Mouse (Mus musculus) neural tube, embryonic 12.5 days (tissue): Measurements from ENCODE around the gene Krtap4-8. TPM values are rescaled to one million over a fixed set of nuclear protein-coding genes. Genes with fewer than 3 reads are reported as not detected.
"Not testable (repeated sequence)": the region's sequence is repeated elsewhere in the genome, so short reads cannot be mapped to it uniquely, and the experiment has no call there.

Source experiments
- ATAC-seq: fragments of 200-750 bp; cut with Nextera tagmentation; 2 replicates; pipeline ENCODE4 v1.8.0; 2017; ENCODE audit warnings: low read depth, mild to moderate bottlenecking, moderate TSS enrichment, moderate library complexity; ENCODE audit not compliant: low FRiP score
- H3K27ac ChIP-seq: fragments of 300-500 bp; sonication (generic); 2 replicates; pipeline ENCODE4 v1.5.1; 2016
- H3K27me3 ChIP-seq: fragments of 300-500 bp; sonication (generic); replicated peaks from 2 replicates; pipeline ENCODE4 v1.6.1; 2016; ENCODE audit warnings: mild to moderate bottlenecking
- H3K36me3 ChIP-seq: fragments of 300-500 bp; sonication (generic); 2 replicates; pipeline ENCODE4 v1.6.1; 2016; ENCODE audit warnings: mild to moderate bottlenecking
- H3K4me1 ChIP-seq: fragments of 300-500 bp; sonication (generic); 2 replicates; pipeline ENCODE4 v1.6.1; 2016
- H3K4me2 ChIP-seq: fragments of 300-500 bp; sonication (generic); replicated peaks from 2 replicates; pipeline ENCODE4 v1.6.1; 2016; ENCODE audit warnings: mild to moderate bottlenecking
- H3K4me3 ChIP-seq: fragments of 300-500 bp; sonication (generic); 2 replicates; pipeline ENCODE4 v1.5.1; 2016
- H3K9ac ChIP-seq: fragments of 300-500 bp; sonication (generic); 2 replicates; pipeline ENCODE4 v1.6.1; 2016; ENCODE audit warnings: mild to moderate bottlenecking
- H3K9me3 ChIP-seq: fragments of 300-500 bp; sonication (generic); 2 replicates; pipeline ENCODE4 v1.6.1; 2016; ENCODE audit warnings: mild to moderate bottlenecking
- WGBS: fragments of 180-500 bp; shearing (Covaris S2); methylation state at CpG from one replicate; pipeline ENCODE4 v1.1.7; 2016; 5-methylcytosine and 5-hydroxymethylcytosine counted together
- polyA plus RNA-seq: library from polyadenylated mRNA; unstranded; fragments of >200 nt; fragmentation: Nextera tagmentation; extraction: Ambion mirVana; gene quantifications from 2 replicates; pipeline ENCODE4 v1.2.1, GENCODE M21; 2016

The Krtap4-8 gene
- polyA plus RNA-seq = not detected in 2 replicates

GRCm38 (mm10) chr11:99780604-99781003, at the start of gene Krtap4-8:
Gene Krtap4-8 (minus strand): TSS chr11:99780704.
- ATAC-seq = no peak
- no peak within 1 kb of the TSS for H3K4me2 ChIP-seq
- no peaks in the 10 kb centered on the region for H3K9me3 ChIP-seq
- H3K27me3 ChIP-seq = no peaks in the 10 kb centered on the region
- peaks cover 5% of the 10 kb centered on the region for H3K4me1 ChIP-seq
- no peaks in the 10 kb centered on the region for H3K36me3 ChIP-seq
- no peak within 1 kb of the TSS for H3K9ac ChIP-seq
- no peak within 1 kb of the TSS for H3K4me3 ChIP-seq
- H3K27ac ChIP-seq = no peak within 1 kb of the TSS
- 99% methylated on average over 2 of the region's 2 CpGs for WGBS

- not testable (repeated sequence) for H3K9ac ChIP-seq, ATAC-seq, H3K4me2 ChIP-seq, H3K27me3 ChIP-seq, H3K4me1 ChIP-seq, H3K9me3 ChIP-seq, H3K27ac ChIP-seq, H3K36me3 ChIP-seq, H3K4me3 ChIP-seq
- 90% methylated on average over 2 of the region's 2 CpGs for WGBS
These were observed 35.1 kb upstream of the Krtap4-8 start, which contains the start of gene Gm11564 for GRCm38 (mm10) chr11:99815566-99815965. Gene Gm11564 (minus strand): TSS chr11:99815666.

DNA sequence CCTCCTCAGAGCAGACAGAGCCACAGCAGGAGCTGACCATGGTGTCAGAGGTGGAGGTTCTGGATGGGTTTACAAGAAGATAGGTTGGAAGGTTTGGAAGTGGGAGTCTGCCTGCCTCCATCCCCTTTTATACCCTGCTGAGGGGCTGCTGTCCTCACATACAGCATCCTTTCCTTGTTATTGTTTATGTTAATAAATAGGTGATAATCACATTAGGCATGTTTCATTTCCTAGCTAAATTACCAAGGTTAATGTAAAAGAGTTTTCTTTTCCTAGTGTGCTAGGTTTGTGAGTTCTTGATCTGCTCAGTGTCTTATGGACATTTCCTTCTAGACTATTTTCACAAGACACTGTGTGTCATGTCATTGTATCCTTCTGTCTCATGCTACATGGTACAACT, 29.3 kb upstream of the Krtap4-8 start, which contains the start of gene Krtap4-13:
Gene Krtap4-13 (minus strand): TSS at position 101 of the 400 bp plus-strand sequence.
- not testable (repeated sequence) for H3K4me2 ChIP-seq, ATAC-seq, H3K4me3 ChIP-seq, H3K36me3 ChIP-seq, H3K27me3 ChIP-seq, H3K9ac ChIP-seq, H3K27ac ChIP-seq, H3K4me1 ChIP-seq, H3K9me3 ChIP-seq

DNA sequence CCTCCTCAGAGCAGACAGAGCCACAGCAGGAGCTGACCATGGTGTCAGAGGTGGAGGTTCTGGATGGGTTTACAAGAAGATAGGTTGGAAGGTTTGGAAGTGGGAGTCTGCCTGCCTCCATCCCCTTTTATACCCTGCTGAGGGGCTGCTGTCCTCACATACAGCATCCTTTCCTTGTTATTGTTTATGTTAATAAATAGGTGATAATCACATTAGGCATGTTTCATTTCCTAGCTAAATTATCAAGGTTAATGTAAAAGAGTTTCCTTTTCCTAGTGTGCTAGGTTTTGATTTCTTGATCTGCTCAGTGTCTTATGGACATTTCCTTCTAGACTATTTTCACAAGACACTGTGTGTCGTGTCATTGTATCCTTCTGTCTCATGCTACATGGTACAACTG, 23.8 kb upstream of the Krtap4-8 start, which contains the start of gene Gm11554:
Gene Gm11554 (minus strand): TSS at position 101 of the 400 bp plus-strand sequence.
- H3K4me2 ChIP-seq, H3K27ac ChIP-seq, H3K4me1 ChIP-seq, H3K27me3 ChIP-seq, H3K9ac ChIP-seq, H3K9me3 ChIP-seq, H3K36me3 ChIP-seq, ATAC-seq, H3K4me3 ChIP-seq: not testable (repeated sequence)
- no CpG with 5 or more reads among the region's 1 CpGs for whole genome bisulfite sequencing

DNA sequence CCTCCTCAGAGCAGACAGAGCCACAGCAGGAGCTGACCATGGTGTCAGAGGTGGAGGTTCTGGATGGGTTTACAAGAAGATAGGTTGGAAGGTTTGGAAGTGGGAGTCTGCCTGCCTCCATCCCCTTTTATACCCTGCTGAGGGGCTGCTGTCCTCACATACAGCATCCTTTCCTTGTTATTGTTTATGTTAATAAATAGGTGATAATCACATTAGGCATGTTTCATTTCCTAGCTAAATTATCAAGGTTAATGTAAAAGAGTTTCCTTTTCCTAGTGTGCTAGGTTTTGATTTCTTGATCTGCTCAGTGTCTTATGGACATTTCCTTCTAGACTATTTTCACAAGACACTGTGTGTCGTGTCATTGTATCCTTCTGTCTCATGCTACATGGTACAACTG, 18.3 kb upstream of the Krtap4-8 start, which contains the start of gene Gm11569:
Gene Gm11569 (minus strand): TSS at position 101 of the 400 bp plus-strand sequence.
- not testable (repeated sequence) for ATAC-seq, H3K27me3 ChIP-seq, H3K4me3 ChIP-seq, H3K9me3 ChIP-seq, H3K4me1 ChIP-seq, H3K9ac ChIP-seq, H3K27ac ChIP-seq, H3K36me3 ChIP-seq, H3K4me2 ChIP-seq
- WGBS = no CpG with 5 or more reads among the region's 1 CpGs

DNA sequence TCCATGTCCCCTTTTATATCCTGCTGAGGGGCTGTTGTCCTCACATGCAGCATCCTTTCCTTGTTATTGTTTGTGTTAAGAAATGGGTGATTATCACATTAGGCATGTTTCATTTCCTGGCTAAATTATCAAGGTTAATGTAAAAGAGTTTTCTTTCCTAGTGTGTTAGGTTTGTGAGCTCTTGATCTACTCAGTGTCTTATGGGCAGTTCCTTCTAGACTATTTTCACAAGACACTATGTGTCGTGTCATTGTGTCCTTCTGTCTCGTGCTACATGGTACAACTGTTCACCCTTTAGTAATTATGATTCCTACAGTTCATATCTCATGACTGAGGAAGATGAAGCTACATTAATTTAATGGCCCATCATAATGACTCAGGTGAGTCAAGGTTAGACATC, 12.9 kb upstream of the Krtap4-8 start, which contains the start of gene Gm11596:
Gene Gm11596 (minus strand): TSS at position 101 of the 400 bp plus-strand sequence.
- no peaks in the 10 kb centered on the region for H3K4me1 ChIP-seq
- H3K4me3 ChIP-seq = no peak within 1 kb of the TSS
- no peak within 1 kb of the TSS for H3K9ac ChIP-seq
- H3K27me3 ChIP-seq = no peaks in the 10 kb centered on the region
- ATAC-seq = no peak
- no peak within 1 kb of the TSS for H3K27ac ChIP-seq
- WGBS = 82% methylated on average over 2 of the region's 2 CpGs
- no peak within 1 kb of the TSS for H3K4me2 ChIP-seq
- no peaks in the 10 kb centered on the region for H3K9me3 ChIP-seq
- H3K36me3 ChIP-seq = no peaks in the 10 kb centered on the region

GRCm38 (mm10) chr11:99784900-99785299, 4.4 kb upstream of the Krtap4-8 start, which contains the start of gene Krtap4-9:
Gene Krtap4-9 (plus strand): TSS chr11:99785200.
- not testable (repeated sequence) for ATAC-seq, H3K36me3 ChIP-seq, H3K9me3 ChIP-seq, H3K4me3 ChIP-seq, H3K27me3 ChIP-seq, H3K4me2 ChIP-seq, H3K9ac ChIP-seq, H3K27ac ChIP-seq, H3K4me1 ChIP-seq

DNA sequence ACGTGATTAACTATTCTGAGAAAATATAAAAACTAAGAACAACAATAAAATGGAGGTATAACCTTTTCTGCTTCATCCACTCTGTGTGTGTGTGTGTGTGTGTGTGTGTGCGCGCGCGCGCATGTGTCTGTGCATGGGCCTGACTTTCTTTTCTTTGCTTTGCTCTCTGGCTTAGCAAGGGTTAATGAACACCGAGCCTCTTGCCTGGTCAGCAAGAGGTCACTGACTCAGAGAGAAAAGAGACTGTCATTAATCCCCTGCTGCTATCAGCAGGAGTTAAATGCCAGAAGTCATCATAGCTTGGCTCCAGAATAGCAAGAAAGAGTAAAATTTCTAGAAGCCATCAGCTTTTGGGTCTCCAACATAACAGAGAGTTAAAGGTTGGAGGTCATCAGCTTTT, 2.1 kb downstream of the Krtap4-8 start:
- Histone ChIP-seq H3K27ac (no peak overlapping the region), H3K9me3 (no peaks in the 10 kb centered on the region), H3K27me3 (no peaks in the 10 kb centered on the region), H3K4me2 (no peak overlapping the region), H3K4me3 (no peak overlapping the region), H3K4me1 (peaks cover 5% of the 10 kb centered on the region), H3K36me3 (no peaks in the 10 kb centered on the region), H3K9ac (no peak overlapping the region)
- ATAC-seq = no peak
- 22% methylated on average over 7 of the region's 7 CpGs for WGBS

GRCm38 (mm10) chr11:99772813-99773212, 7.7 kb downstream of the Krtap4-8 start, which contains the start of gene Gm11595:
Gene Gm11595 (minus strand): TSS chr11:99772913.
- not testable (repeated sequence) for H3K9ac ChIP-seq, H3K27me3 ChIP-seq, H3K9me3 ChIP-seq, H3K36me3 ChIP-seq, H3K27ac ChIP-seq, H3K4me2 ChIP-seq, H3K4me3 ChIP-seq, H3K4me1 ChIP-seq, ATAC-seq

DNA sequence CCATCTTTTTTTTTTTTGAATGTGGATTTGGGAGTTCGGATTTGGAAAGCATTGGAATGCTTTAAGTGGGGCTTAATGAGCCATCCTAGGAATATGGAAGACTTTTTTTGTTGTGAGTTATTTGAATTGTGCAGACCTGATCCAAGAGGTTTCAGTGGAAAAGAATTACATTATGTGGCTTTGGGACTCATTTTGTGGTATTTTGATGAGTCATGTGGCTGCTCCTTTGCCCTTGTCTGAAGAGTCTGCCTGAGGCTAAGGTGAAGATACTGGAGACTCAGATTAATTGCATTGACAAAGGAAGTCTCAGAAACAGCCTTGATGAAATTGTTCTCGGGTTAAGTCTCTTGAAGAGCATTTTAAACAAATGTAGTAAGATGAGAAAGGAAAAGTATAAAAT, 12.1 kb downstream of the Krtap4-8 start:
- no peak overlapping the region for H3K4me3 ChIP-seq
- no peak overlapping the region for H3K4me2 ChIP-seq
- no peaks in the 10 kb centered on the region for H3K36me3 ChIP-seq
- no peak overlapping the region for H3K9ac ChIP-seq
- no peaks in the 10 kb centered on the region for H3K9me3 ChIP-seq
- H3K4me1 ChIP-seq = no peaks in the 10 kb centered on the region
- H3K27me3 ChIP-seq = no peaks in the 10 kb centered on the region
- no peak overlapping the region for H3K27ac ChIP-seq
- WGBS = 83% methylated on average over 2 of the region's 2 CpGs
- ATAC-seq = no peak

DNA sequence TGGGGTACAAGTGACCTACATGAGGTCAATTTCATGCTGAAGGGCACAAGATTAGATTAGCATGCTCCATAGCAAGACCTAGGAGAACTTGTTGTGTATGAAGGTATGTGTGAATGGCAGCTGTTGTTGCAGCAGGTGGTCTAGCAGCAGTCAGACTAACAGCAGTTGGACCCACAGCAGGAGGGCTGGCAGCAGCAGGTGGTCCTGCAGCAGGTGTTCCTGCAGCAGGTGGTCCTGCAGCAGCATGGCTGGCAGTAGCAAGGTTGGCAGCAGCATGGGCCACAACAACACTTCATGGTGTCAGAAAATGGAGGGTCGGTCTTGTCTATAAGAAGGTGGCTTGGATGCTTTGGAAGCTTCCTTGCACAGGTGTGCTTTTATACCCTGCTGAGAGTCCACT, 21.6 kb downstream of the Krtap4-8 start:
- no peak overlapping the region for H3K27ac ChIP-seq
- no peak overlapping the region for H3K4me2 ChIP-seq
- no peaks in the 10 kb centered on the region for H3K27me3 ChIP-seq
- no peaks in the 10 kb centered on the region for H3K36me3 ChIP-seq
- WGBS = 92% methylated on average over 1 of the region's 1 CpGs
- no peaks in the 10 kb centered on the region for H3K9me3 ChIP-seq
- H3K4me1 ChIP-seq = no peaks in the 10 kb centered on the region
- H3K4me3 ChIP-seq = no peak overlapping the region
- H3K9ac ChIP-seq = no peak overlapping the region
- ATAC-seq = no peak

- Histone ChIP-seq H3K27ac (no peak overlapping the region), H3K4me3 (no peak overlapping the region), H3K36me3 (no peaks in the 10 kb centered on the region), H3K4me2 (no peak overlapping the region), H3K9ac (no peak overlapping the region), H3K9me3 (no peaks in the 10 kb centered on the region), H3K27me3 (no peaks in the 10 kb centered on the region), H3K4me1 (no peaks in the 10 kb centered on the region)
- WGBS = 86% methylated on average over 3 of the region's 3 CpGs
- no peak for ATAC-seq
These were observed 36.5 kb downstream of the Krtap4-8 start for GRCm38 (mm10) chr11:99743985-99744384.

- no peak within 1 kb of the TSS for H3K27ac ChIP-seq
- H3K4me3 ChIP-seq = no peak within 1 kb of the TSS
- H3K9ac ChIP-seq = no peak within 1 kb of the TSS
- ATAC-seq = no peak
- WGBS = 72% methylated on average over 2 of the region's 2 CpGs
- H3K27me3 ChIP-seq = no peaks in the 10 kb centered on the region
- no peaks in the 10 kb centered on the region for H3K9me3 ChIP-seq
- H3K4me1 ChIP-seq = no peaks in the 10 kb centered on the region
- no peak within 1 kb of the TSS for H3K4me2 ChIP-seq
- no peaks in the 10 kb centered on the region for H3K36me3 ChIP-seq
These were observed 46.3 kb downstream of the Krtap4-8 start, which contains the start of gene Gm14180 for GRCm38 (mm10) chr11:99734190-99734589. Gene Gm14180 (minus strand): TSS chr11:99734290.
